Mouse (Mus musculus): ENCODE results near the gene Ywhab.

DNA sequence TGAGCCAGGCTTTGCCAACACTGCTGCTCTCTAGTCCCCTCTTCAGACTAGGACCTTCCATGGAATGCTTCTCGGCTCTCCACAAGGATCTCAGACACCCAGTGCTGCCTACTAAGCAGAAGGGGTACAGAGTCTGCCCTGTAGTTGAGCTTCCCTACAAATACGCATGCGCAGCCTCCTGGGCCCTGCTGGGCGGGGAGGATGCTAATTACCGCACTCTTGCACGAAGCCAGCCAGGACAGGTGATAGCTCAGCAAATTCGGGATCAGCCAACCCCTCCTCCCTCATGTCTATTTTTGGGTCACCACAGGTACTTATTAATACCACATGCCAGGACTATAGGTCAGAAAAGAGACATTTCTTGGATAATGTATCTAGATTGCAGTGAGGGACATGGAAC, 46.8 kb upstream of the Ywhab start:
- TF ChIP-seq MYOD1 (IDR thresholded peaks at IDR 0.05; ENCODE audit: control insufficient read depth in 1 of 3, insufficient read length in 2 of 3, low read depth in 2 of 3) (no peak), POLR2AphosphoS2 (IDR thresholded peaks at IDR 0.05; ENCODE audit: insufficient read length, low read depth) (no peak), POLR2A (IDR thresholded peaks at IDR 0.05; ENCODE audit: insufficient read length, low read depth) (no peak), TCF12 (IDR thresholded peaks at IDR 0.05; ENCODE audit: insufficient read depth, poor library complexity, severe bottlenecking) (no peak), E2F4 (IDR thresholded peaks at IDR 0.05; ENCODE audit: insufficient read depth) (no peak), REST (IDR thresholded peaks at IDR 0.05; ENCODE audit: insufficient read depth, insufficient read length) (no peak), TCF3 (IDR thresholded peaks at IDR 0.05; ENCODE audit: insufficient read length, low read depth) (no peak)

All from myocyte (in vitro differentiated cells).